Mouse (Mus musculus) gastrocnemius, adult 18-20 months (tissue): ENCODE data around the gene Chd9. TPM values are rescaled to one million over a fixed set of nuclear protein-coding genes. Genes with fewer than 3 reads are reported as not detected.
A peak's percentile ranks its signal among the peaks of the same experiment; 100 is the strongest.

ENCODE experiments used
- DNase-seq: peaks from one replicate; pipeline ENCODE4 v3.0.0; 2021; ENCODE audit warnings: low spot score
- long read RNA-seq, 2 experiments: library from polyadenylated mRNA; stranded (forward); transcript quantifications; one replicate each; pipeline ENCODE4 v2.0.0; 2021
- total RNA-seq, 2 experiments: library from RNA; stranded (reverse); gene quantifications; 2 replicates each; pipeline ENCODE4 v1.2.3; 2021

The Chd9 gene
- 10 to 100 TPM; 28.7 to 53.9 TPM for total RNA-seq
- long read RNA-seq, experiment 1, partial matches to known transcripts, result 0 of 23 reads
- long read RNA-seq, experiment 1, other reads (novel, unspliced or antisense), result 23 of 23 reads
- long read RNA-seq, experiment 2, partial matches to known transcripts, result 1 of 43 reads
- long read RNA-seq, experiment 2, other reads (novel, unspliced or antisense), result 42 of 43 reads

DNA sequence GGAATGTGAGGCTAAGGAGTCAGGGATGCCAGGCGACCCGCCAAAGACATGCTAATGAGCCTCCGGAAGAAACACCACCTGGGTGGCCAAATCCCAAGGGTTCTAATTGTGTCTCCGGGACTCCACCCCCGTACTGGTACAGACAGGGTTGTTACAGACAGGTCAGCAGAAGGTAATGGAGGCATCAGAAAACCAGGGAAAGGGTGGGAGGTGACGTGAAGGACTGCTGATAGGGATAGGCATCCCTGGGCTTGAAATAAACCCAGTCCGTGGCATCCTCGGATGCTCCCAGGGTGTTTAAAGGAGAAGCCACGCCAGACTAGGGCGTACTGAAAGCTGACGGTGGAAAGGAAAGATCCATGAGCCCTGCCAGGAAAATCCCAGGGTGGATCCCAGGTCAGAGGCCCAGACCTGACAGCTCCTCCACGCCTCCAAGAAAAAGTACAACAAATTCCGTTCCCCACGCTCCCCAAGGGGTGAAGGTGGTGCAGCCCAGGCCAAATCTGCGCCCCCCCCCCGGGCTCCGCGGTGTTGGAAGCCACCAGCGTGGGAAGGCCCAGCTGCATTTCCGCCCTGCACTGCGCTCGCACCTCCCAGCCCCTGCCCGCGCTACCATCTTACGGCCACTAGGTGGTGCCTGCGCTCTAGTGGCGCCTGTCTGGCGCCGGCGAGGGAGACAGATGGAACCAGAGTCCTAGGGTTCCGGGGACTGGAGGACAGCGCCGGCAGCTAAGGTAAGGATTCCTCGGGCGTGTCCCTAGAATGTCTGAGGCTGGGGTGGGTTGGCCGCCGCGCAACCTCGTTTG, at the start of gene Chd9:
Gene Chd9, plus strand, starts transcription at position 172 of the 806 bp plus-strand sequence.
- DNase-seq, result peak; percentile 97

DNA sequence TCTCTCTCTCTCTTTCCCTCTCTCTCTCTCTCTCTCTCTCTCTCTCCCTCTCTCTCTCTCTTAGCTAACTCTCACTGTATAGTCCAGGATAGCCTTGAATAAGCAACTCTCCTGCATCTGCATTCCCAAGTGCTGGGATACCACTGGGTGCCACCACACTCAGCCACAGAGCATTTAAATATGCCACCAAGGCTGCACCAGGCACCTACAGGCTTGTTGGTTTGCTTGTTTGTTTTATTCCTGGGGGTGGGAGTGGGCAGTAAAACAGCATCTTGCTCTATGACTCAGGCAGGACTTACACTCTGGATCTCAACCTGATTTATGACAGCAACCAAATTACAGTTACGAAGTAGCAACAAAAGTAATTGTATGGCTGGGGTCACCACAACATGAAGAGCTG, 36.5 kb upstream of the Chd9 start:
- no peak for DNase-seq

DNA sequence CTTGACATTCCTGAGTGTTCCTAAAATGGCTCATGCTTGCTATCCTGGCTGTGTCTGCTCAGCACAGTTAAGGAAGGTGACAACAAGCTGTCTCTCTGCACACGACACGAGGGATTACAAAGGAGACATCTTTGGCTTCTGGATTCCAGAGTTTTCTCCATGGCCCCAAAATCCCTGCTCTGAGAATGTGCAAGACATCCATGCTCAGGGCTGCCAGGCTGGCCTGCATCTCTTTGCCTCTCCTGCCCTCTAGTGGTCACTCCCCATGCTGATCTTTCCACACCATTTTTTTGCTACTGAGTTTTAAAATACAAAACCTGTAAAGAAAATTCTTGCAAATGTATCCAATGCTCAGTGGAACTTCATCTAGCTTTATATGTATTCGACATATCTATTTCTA, 34.4 kb upstream of the Chd9 start:
- DNase-seq, result peak; percentile 79

DNA sequence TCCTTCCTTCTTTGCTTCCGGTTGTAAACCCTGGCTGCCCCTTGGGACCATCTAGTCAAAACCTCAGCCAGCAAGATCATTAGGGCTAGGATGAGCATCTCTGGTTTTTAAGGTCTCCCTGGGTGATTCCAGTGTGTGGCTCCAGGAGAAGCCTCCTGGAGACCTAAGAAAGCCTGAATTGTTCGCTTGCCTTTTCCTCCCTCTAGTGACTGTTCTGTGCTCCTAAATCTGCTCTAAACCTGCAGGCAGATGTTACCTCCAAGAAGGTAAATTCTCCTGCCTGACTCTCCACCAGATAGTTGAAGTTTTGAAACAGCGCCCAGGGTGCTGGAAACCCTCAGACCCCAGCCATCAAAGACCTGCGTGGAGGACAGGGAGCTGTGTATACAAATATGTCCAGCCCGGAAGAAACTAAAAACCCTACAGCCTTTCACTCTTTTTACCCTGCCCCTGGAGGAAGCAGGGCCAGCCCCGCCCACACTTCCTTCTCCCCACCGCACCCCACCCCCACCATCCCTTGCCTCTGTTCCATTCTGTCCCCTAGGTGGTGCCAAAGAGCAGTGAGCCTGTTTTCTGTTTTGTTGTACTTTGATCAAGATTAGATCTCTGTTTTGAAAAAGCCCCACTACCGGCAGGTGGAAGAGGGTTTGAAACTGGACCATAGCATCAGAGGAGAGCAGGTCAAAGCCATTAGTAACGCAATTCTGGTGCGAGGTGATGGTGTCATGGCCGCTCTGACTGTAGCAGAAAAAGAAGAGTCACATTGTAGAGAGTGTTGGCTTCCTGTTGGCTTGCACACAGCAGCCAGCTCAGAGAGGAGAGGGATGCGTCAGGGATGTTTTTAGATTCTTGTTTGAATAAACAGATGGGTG, 32.9 kb upstream of the Chd9 start:
- DNase-seq, result peak; percentile 74

DNA sequence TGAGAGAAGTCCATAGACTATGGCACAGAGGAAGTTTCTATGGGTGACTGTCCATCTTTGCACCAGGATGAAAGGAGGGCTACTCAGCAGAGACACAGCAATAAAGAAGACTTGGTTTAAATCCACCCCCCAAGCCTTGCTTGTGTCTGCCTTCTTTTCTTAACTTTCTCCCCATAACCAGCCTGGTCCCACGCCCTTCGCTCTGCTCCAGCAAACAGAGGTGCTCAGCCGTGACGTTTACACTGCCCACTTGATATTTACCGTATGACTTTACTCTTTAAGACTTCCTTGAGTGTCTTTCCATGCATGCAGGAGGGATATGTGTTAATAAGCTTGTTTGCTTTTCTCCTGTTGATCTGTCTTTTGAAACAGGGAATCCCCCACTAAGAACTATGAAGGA, 28.7 kb upstream of the Chd9 start:
- no peak for DNase-seq

DNA sequence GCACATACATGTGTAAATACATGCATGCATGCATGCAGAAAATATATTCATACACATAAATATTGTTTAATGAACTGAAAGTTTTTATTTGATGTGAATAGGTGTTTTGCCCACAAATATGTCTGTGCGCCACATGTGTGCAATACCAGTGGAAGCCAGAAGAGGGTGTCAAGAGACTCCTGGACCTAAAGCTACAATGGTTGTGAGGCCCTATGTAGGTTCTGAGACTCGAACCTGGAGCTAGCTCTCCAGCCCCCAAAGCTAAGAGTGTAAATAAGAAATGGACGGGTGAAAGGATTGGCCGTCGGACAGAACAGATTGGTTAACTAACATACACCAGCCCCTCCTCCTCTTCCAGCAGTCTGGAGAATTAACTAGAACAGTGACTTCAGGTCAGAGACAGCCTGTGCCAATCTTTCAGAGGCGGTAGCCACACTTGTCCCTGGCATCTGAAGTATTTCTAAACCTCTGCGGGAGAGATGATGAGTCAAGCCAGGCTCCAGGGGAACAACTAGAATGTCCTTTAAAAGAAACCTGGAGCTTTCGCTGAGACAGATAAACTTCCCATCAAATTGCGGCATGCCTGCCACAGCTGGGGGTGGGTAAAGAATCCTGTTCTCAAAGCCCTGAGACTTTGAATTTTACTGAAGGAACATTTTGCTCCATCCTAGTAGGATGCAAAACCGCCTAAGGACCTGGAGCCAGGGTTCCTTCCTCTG, 14.4 kb upstream of the Chd9 start:
- DNase-seq, result no peak

DNA sequence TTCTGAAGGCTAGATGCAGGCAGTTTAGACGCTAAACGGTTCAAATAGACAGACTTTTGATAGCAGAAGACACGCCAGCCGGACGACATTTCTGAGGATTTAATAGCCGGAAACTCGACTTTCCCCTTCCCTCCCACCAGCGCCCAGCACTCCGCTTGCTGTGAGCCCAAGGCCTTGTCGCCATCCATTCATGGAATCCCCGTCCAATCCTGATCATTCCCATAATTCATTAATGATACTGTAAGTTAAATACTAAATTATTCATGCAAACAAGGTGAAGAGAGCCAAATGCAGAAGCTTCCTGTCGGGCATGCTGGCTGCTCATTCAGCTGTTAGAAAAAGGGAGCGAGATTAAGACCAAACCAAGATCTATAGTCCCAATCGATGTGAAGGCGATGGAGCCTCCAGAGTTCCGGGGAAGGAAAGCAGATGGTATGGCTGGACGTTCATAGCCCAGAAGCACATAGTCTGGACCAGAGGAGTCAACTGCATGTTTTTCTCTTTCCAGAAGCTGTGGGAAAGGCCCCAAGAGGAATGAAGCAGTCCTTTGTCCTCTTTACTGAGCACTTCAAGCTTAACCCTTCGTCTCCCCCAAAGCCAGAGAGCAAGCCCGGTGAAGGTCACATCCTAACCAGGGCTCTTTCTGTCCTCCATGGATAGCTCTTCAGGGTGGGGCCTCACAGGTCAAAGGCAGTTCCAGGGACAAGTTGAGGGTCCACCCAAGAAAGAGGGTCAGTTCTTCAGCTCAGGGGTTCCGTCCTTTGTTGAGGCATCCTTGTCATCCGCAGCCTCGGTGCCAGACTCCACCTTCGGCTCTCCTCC, 11.9 kb upstream of the Chd9 start:
- no peak for DNase-seq

DNA sequence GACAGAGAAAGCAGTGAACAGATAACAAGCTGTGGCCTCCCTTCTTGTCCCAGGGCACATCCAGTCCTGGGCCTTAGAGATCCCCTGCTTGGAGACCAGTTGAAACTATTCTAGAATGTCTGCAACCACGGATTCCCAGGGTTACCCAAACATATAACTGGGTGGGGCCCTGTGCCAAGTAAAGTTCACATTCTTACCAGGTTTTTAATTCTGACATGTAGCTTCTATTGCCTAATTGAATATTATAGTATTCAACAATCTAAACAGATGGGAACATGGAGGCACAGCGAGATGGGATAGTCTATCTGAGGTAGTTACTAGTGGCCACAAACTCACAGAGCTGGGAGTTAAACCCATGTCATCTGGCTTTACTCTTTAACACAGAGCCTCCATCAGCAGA, 10.9 kb upstream of the Chd9 start, which contains the start of gene Gm19935:
Gene Gm19935, minus strand, starts transcription at position 101 of the 400 bp plus-strand sequence.
- no peak for DNase-seq

DNA sequence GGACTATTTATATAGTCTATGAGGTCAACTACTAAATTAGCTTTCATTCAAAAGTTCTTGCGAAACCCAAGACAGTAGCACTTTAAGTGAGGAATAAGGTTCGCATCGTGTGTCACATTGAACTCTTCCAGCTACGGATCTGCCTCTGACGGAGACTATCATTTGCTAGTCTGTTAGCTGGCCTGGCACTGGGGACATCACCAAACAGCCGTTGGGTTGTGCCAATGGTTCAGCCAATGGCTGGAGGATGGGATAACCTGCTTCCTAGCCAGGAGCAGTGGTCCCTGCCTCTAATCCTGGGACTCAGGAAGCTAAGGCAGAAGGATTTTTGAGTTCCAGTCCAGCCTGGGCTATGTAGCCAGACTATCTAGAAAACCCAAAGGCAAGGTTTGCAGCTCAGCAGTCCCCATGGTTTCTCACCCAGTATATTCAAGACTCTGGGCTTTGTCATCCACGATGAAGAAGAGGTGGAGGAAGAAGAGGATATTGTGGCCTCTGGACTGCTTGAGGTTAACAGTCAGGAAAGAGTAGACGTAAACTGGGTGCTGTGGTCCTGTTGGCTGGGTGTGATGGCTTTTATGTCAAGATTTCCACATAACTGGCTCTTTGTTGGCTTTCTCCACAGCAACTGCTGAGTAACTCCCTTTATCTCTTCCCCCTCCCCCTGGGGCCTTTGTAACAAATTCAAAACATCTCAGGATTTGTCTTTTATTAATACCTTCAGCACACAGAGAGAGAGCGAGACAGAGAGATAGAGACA, 8.4 kb upstream of the Chd9 start:
- DNase-seq, result peak; percentile 24

DNA sequence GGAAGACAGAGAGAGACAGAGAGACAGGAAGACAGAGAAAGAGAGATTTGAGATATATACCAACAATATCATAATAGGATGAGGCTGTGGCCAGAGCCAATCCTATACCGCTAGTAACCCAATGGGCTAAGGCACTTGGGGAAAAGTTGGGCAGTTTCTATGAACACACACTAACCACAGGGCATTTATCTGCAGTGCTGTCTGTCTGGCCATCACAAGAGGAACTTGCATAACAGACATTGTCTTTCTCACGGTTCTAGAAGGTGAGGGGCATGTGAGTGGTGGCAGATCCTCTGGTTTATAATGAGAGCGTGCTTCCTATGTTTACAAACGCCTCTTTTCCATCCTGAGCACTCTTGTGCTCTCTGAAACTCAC, 7.8 kb upstream of the Chd9 start:
- no peak for DNase-seq

DNA sequence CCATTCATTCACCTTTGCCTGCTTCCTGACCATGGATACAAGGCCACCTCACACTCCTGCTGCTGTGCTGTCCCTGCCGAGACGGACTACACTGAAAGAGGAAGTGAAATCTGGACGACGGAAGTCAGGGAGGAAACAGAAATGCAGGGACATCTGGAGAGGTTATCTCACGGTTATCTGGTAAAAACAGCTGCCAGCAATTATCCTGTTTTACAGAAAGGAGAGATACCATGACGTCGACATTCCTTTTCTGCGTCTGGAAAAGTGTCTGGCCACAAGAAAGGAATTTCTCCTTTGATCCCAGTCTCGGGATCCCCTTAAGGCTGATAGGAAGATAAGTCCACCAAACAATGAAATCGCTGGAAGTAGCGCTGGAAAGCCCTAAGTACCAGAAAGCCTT, 5.7 kb upstream of the Chd9 start:
- DNase-seq, result no peak

DNA sequence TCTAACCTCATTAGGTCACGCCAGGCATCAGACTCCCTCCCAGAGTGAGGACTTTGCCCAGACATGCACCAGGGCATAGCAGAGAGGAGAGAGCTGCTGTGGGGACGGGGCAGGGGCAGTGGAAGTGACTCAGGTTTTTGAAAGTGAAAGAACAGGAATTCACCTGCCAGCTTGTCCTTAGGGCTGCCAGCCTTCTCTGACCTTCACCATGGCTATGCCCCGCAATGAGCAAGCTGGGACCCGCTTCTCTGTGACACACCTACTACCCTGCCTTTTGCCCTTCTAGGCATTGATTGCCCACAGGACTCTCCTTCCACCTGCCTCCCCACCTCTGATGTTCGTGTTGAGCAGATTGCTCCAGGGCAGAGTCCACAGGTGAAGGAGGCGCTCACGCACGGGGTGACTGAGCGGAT, 2.7 kb upstream of the Chd9 start:
- DNase-seq, result no peak

DNA sequence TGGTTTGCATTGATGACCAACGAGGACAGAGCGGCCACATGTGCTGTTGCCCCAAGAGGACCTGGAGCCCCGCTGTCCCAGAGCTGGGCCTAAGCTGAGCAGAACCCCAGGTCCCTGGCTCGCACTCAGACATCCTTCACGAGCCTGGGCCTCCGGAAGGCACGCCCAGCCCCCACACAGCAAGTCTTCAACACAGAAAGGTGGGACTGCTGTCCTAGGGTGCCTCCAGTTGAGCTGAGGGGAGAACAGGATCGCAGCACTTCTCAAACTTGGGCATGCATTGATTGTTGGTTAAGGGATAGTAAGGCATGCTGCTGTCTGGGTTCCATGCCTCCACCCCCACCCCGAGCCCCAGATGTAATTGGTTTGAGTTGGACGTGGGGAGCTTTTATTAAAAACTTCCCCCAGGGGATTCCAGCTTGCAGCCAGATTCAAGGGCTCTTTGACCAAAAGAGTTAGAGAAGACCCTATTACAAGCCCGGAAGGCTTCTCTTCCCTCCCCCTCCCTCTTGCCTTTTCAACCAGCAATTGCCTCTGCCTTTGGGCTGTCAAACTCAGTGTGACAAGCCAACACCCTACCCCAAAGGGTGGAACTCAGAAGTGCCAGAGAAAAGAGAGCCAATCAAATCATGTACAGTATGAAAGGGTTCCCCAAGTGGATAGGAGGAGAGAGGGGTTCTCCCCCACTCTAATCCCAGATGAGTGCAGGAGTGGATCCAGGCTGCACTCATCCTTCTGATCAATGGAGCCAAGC, 1.0 kb downstream of the Chd9 start:
- DNase-seq, result peak; percentile 15

DNA sequence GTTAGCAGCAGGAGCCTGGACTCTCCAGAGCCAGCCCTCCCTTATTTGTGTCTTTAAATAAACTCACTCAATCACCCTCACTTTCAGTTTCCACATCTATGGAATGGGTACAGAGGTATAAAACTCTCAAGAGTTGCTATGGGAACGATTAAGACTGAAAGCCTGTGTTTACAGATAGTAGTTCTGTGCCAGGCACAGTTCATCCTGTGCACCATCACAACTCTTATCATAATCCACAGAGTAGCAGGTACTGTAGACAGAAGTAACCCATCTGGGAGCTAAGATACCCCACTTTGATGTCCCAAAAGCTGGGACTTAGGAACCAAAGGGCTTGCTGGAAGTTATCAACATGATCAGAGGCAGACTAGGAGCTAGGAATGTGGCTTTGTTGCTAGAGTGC, 1.7 kb downstream of the Chd9 start:
- DNase-seq, result no peak

DNA sequence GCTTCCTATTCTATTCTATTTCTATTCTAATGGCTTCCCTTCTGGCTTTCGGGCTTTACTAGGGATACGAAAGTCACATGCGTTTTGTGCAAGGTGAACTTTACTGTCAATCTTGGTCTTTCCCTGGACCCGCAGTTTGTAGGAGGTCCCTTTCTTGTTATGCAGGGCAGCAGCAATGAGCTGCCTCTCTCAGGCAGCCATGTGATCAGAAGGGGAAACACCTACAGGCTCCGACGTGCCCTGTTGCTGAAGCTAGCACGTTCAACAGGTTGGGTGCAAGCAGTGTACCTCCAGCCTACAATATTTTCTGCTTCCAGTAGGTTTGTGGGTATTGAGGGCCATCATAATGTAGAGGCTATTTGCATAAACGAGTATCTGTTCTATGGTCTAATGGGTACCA, 2.8 kb downstream of the Chd9 start:
- DNase-seq, result no peak

DNA sequence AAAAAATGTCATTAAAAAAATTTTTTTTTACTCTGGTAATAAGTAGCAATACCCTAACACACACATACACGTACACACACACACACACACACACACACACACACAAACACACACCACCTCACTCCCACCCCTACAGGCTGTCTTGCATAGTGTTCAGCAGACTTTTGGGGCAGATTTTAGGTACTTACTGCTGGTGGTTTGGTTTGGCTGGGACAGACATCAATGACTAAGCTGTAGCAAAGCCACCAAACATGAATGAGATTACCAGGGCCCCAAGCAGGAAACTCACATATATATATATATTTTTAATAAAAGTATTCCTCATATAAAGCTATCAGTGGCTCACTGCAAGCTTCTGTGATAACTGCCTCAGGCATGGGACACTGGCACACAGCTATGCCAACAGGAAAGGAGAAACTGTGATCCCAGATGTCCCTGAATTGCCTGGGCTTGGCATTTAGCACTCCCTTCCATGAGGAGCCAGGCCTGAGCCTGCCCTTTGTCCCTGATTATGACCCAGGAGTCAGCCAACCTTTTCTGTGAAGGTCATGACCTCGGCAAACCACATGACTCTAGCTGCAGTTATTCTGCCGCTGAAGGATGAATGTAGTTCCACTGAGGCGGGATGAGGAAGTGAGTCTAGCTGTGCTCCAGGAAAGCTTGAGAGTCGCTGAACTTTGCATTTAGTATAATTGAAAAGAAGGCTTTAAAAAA, 4.6 kb downstream of the Chd9 start:
- DNase-seq, result no peak

DNA sequence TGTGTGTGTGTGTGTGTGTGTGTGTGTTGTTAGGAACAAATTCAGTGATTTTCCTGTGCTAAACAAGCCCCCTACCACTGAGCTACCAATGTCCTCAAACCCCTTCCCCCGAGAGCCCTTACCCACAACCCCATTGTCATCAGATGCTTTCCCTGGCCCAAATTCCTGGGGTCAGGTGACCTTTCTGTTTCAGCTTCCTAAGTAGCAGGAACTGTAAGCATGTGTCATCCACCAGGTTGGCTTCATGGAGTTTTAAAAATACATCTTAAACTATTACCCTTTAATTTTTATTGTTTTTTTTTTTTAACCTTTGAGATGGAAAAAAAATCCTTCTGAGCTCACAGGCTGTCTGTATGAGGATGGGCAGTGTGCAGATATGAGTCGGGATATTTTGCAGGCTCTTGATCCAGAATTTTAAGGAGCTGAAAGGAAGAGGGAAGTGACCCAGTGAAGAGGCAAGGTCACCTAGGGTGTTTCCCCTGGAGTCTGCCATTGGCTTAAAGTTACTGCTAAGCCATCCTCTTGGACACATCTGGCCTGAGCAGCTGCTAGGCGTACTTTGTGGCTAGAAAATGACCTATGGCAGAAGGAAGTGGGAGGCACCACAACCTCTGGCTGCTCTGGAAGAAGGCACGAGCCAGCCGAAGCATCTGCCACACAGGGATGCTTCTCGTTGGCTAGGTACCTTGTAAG, 5.6 kb downstream of the Chd9 start:
- peak; percentile 43 for DNase-seq

DNA sequence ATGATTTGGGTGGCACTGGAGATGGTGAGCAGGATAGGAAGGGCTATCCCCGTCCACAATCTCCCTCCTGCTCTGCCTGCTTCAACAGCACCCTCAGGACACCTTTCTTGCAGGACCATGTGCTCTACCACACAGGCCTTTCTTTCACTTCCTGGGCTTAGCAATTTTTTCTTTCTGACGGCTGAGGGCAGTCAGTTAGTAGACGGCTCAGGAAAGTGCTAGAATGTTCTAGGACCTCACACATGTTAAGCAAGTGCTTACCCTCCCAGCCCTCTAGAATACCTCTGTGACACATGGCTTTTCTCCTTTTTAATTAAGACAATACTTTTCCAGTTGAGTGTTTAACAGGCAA, 6.1 kb downstream of the Chd9 start:
- DNase-seq, result no peak
